Mouse (Mus musculus): ENCODE results near the gene Magi3. TPM values are rescaled to one million over a fixed set of nuclear protein-coding genes. Genes with fewer than 3 reads are reported as not detected.

Magi3 gene
- polyA plus RNA-seq, 1 experiment = 2.1 TPM

- peaks cover 7% of the 10 kb centered on the region for H3K4me1 ChIP-seq (ENCODE audit: control insufficient read depth, insufficient read depth, low read length)
- no peak for TF ChIP-seq POLR2A (IDR thresholded peaks at IDR 0.05; ENCODE audit: borderline replicate concordance, low read depth, low read length)
- TF ChIP-seq CTCF (IDR thresholded peaks at IDR 0.05; ENCODE audit: low read depth, low read length) = no peak
- H3K4me3 ChIP-seq (ENCODE audit: insufficient read depth, low read length) = no peak overlapping the region
- H3K27ac ChIP-seq (ENCODE audit: insufficient read depth, low read depth, low read length) = no peak overlapping the region
These were observed 210.1 kb downstream of the Magi3 start for GRCm38 (mm10) chr3:104009924-104010662.

DNA sequence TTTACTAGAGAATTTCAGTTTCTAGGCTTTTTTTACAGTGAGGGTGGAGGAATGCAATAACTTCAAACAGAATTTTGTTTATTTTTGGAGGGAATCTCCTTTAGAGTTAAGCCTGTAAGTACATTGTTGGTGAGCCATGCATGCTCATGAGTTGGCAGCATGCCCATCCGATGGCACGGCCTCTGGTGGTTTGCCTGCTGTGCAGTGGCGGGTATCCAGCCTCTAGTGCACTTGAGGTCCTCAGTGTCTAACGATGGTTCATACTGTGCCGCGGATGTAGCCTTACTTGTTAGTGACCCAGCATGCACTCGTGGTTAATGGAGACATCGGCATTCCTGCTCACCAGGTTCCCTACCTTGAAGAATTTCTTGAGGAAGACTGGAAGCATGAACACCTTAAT, 212.7 kb downstream of the Magi3 start:
- no peak for TF ChIP-seq POLR2A (IDR thresholded peaks at IDR 0.05; ENCODE audit: borderline replicate concordance, low read depth, low read length)
- no peak for TF ChIP-seq CTCF (IDR thresholded peaks at IDR 0.05; ENCODE audit: low read depth, low read length)
- Histone ChIP-seq H3K4me1 (ENCODE audit: control insufficient read depth, insufficient read depth, low read length) (peaks cover 6% of the 10 kb centered on the region), H3K4me3 (ENCODE audit: insufficient read depth, low read length) (no peak overlapping the region), H3K27ac (ENCODE audit: insufficient read depth, low read depth, low read length) (no peak overlapping the region)

DNA sequence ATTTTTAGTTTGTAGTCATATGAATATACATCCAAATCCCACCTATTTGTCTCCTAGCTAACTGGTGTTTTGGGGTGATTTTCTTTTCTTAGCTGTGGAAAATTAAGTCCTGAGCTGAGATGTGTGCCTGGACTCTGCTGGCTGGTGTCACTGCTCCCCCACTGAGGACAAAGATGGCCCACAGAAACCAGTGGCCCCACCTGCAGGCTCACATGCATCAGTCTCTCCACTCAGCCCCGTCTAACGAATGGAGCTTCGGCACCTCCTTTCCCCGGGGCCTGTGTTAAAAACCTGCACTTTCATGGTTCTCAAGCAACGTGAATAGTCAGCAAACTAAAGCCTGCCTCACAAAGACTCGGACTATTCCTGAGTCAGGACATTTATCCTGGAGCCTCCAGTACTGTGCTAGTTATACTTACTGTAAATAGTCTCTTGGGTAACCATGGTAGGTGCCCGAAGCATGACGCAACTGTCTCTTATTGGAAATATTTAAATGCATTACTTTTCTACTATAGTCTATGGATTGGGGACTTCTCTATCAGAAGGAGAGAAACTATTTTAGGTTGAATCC, 213.2 kb downstream of the Magi3 start:
- TF ChIP-seq POLR2A (IDR thresholded peaks at IDR 0.05; ENCODE audit: borderline replicate concordance, low read depth, low read length) = no peak
- TF ChIP-seq CTCF (IDR thresholded peaks at IDR 0.05; ENCODE audit: low read depth, low read length) = no peak
- Histone ChIP-seq H3K4me1 (ENCODE audit: control insufficient read depth, insufficient read depth, low read length) (peaks cover 2% of the 10 kb centered on the region; the same call in 1 of the 2 replicates), H3K4me3 (ENCODE audit: insufficient read depth, low read length) (no peak overlapping the region), H3K27ac (ENCODE audit: insufficient read depth, low read depth, low read length) (no peak overlapping the region)

DNA sequence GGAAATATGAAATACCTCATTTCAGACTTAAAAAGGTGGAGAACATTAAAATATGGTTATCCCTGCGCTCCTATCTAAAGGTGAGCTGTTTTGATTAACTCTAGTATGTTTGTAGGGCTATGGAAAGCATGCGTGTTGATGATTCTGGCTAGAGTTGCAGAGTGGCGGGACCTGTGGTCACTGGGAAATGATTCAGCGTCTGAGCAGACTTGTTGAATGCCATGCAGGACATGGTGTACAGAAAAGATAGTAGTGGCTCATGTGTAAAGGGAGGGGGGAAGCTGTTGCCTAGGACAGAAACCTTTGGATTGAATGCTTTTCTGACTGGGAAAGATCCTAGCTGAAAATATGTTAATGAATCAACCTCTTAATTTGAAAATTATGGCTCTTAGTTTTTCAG, 221.4 kb downstream of the Magi3 start:
- TF ChIP-seq CTCF (IDR thresholded peaks at IDR 0.05; ENCODE audit: low read depth, low read length) = no peak
- TF ChIP-seq POLR2A (IDR thresholded peaks at IDR 0.05; ENCODE audit: borderline replicate concordance, low read depth, low read length) = no peak
- no peaks in the 10 kb centered on the region for H3K4me1 ChIP-seq (ENCODE audit: control insufficient read depth, insufficient read depth, low read length)
- no peak overlapping the region for H3K4me3 ChIP-seq (ENCODE audit: insufficient read depth, low read length)
- no peak overlapping the region for H3K27ac ChIP-seq (ENCODE audit: insufficient read depth, low read depth, low read length)

GRCm38 (mm10) chr3:103991271-103991670, 228.9 kb downstream of the Magi3 start:
- no peak for TF ChIP-seq POLR2A (IDR thresholded peaks at IDR 0.05; ENCODE audit: borderline replicate concordance, low read depth, low read length)
- no peak for TF ChIP-seq CTCF (IDR thresholded peaks at IDR 0.05; ENCODE audit: low read depth, low read length)

DNA sequence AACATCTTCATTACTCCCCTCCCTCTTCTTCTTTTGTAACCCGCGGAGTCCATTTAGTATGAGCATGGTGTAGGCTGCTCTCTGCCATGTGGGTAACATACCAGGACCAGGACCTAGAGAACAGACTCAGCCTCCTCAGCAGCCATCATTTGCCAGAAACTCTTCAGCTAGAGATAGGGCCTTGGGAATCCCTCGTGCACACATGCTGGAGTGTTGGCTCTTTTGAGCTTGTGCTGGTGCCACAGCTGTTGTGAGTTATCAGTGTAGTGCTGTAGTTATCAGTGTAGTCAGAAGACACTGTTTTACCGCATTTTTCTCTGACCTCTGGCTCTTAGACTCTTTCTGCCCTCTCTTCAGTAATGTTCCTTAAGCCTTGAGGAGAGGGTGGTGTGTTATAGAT, 230.8 kb downstream of the Magi3 start:
- Histone ChIP-seq H3K4me3 (ENCODE audit: insufficient read depth, low read length) (no peak overlapping the region), H3K27ac (ENCODE audit: insufficient read depth, low read depth, low read length) (no peak overlapping the region), H3K4me1 (ENCODE audit: control insufficient read depth, insufficient read depth, low read length) (peaks cover 2% of the 10 kb centered on the region)
- TF ChIP-seq CTCF (IDR thresholded peaks at IDR 0.05; ENCODE audit: low read depth, low read length) (no peak), POLR2A (IDR thresholded peaks at IDR 0.05; ENCODE audit: borderline replicate concordance, low read depth, low read length) (no peak)

More at GRCm38 (mm10) chr3:103991271-103991670, 228.9 kb downstream of the Magi3 start:
- H3K27ac ChIP-seq (ENCODE audit: insufficient read depth, low read depth, low read length) = no peak overlapping the region
- H3K4me3 ChIP-seq (ENCODE audit: insufficient read depth, low read length) = no peak overlapping the region
- H3K4me1 ChIP-seq (ENCODE audit: control insufficient read depth, insufficient read depth, low read length) = no peaks in the 10 kb centered on the region

- H3K4me1 ChIP-seq (ENCODE audit: control insufficient read depth, insufficient read depth, low read length) = peaks cover 5% of the 10 kb centered on the region
- no peak overlapping the region for H3K4me3 ChIP-seq (ENCODE audit: insufficient read depth, low read length)
- no peak overlapping the region for H3K27ac ChIP-seq (ENCODE audit: insufficient read depth, low read depth, low read length)
- TF ChIP-seq CTCF (IDR thresholded peaks at IDR 0.05; ENCODE audit: low read depth, low read length) = no peak
- TF ChIP-seq POLR2A (IDR thresholded peaks at IDR 0.05; ENCODE audit: borderline replicate concordance, low read depth, low read length) = no peak
These were observed 232.2 kb downstream of the Magi3 start for GRCm38 (mm10) chr3:103987831-103988432.

GRCm38 (mm10) chr3:103985194-103985593, 235.0 kb downstream of the Magi3 start:
- Histone ChIP-seq H3K27ac (ENCODE audit: insufficient read depth, low read depth, low read length) (no peak overlapping the region), H3K4me1 (ENCODE audit: control insufficient read depth, insufficient read depth, low read length) (peaks cover 5% of the 10 kb centered on the region), H3K4me3 (ENCODE audit: insufficient read depth, low read length) (no peak overlapping the region)
- TF ChIP-seq CTCF (IDR thresholded peaks at IDR 0.05; ENCODE audit: low read depth, low read length) (no peak), POLR2A (IDR thresholded peaks at IDR 0.05; ENCODE audit: borderline replicate concordance, low read depth, low read length) (no peak)

DNA sequence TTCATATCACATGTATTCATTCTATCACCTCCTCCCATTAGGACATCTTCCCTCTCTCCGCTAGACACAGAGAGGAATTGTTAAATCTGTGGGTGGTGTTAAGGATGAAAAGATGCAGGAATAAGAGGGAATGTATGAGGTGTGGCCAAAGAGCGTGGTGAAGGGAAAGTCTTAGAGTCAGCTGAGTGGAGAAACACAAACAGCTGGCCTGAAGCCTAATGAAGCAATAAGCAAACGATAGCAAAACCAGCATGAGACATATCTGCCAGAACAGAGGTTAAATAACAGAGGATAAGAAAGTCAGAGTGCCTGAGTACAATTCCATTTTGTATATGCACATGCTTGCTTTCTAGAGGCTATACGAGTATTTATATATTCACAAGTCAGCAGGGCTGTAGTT, 235.6 kb downstream of the Magi3 start:
- no peak for TF ChIP-seq POLR2A (IDR thresholded peaks at IDR 0.05; ENCODE audit: borderline replicate concordance, low read depth, low read length)
- no peak for TF ChIP-seq CTCF (IDR thresholded peaks at IDR 0.05; ENCODE audit: low read depth, low read length)
- H3K27ac ChIP-seq (ENCODE audit: insufficient read depth, low read depth, low read length) = no peak overlapping the region
- H3K4me1 ChIP-seq (ENCODE audit: control insufficient read depth, insufficient read depth, low read length) = peaks cover 5% of the 10 kb centered on the region
- no peak overlapping the region for H3K4me3 ChIP-seq (ENCODE audit: insufficient read depth, low read length)

GRCm38 (mm10) chr3:103971157-103971556, 249.0 kb downstream of the Magi3 start:
- Histone ChIP-seq H3K27ac (ENCODE audit: insufficient read depth, low read depth, low read length) (no peak overlapping the region), H3K4me1 (ENCODE audit: control insufficient read depth, insufficient read depth, low read length) (no peaks in the 10 kb centered on the region), H3K4me3 (ENCODE audit: insufficient read depth, low read length) (no peak overlapping the region)
- TF ChIP-seq CTCF (IDR thresholded peaks at IDR 0.05; ENCODE audit: low read depth, low read length) = no peak
- no peak for TF ChIP-seq POLR2A (IDR thresholded peaks at IDR 0.05; ENCODE audit: borderline replicate concordance, low read depth, low read length)

Data from bone marrow macrophage, adult 2 months (primary cell).